Mouse (Mus musculus) cerebellum, postnatal 25 days (tissue): Measurements from ENCODE around the gene Myl4.
"Not testable (repeated sequence)": the region's sequence is repeated elsewhere in the genome, so short reads cannot be mapped to it uniquely, and the experiment has no call there.

ENCODE experiments used
- DNase-seq, 2 experiments: peaks; one replicate each; pipeline ENCODE4 v3.0.0; 2021; ENCODE audit warnings: mixed read lengths in 2 of 2

Myl4 gene

GRCm38 (mm10) chr11:104550406-104550974, at the start of gene Myl4, which contains the start of gene Cdc27:
TSS of gene Myl4 (plus strand) at chr11:104550663.
TSS of gene Cdc27 (minus strand) at chr11:104550620.
- DNase-seq: peak; percentile 100

- no peak for DNase-seq
Observed at GRCm38 (mm10) chr11:104508455-104508854, 42.0 kb upstream of the Myl4 start.

GRCm38 (mm10) chr11:104510606-104511005, 39.9 kb upstream of the Myl4 start:
- DNase-seq: peak in 1 of 2 experiments; percentile 39

DNA sequence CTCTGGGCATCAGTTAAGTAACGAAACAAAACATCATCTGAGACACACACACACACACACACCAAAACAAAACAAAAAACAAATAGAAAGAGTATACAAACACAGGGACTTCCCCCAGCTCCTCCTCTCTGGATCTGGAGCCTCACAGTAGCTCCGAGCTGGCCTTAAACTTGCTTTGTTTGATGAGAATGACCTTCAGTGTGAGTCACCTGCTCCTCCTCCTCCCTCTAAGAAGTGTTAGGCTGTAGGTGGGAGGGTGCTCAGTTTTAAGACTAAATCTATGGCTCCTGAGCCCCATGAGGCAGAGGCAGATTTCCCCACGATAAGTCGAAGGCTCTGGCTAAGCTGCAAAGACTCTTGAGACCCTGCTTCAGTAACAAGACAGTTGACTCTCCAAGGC, 38.0 kb upstream of the Myl4 start:
- no peak for DNase-seq

GRCm38 (mm10) chr11:104525935-104526334, 24.5 kb upstream of the Myl4 start:
- DNase-seq: no peak

DNA sequence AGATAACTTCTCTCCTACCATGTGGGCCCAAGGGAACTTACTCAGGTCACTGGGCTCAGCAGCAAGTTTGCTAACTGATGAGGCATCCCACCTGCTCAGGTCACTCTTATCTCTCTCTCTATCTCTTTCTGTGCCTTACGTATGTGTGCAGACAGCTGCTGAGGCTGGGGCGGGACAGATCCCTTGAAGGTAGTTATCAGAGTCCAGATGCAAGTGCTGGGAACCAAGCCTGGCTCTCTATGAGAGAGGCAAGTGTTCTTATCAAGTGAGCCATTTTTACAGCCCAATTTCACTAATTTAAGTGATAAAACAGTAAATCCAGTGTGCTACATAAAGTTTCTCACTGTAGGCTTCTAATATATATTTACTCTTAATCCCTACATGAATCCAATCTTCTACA, 13.6 kb upstream of the Myl4 start:
- DNase-seq: no peak

- DNase-seq: no peak
Observed at GRCm38 (mm10) chr11:104537945-104538555, 12.4 kb upstream of the Myl4 start.

- DNase-seq: no peak
Observed at GRCm38 (mm10) chr11:104539811-104540210, 10.7 kb upstream of the Myl4 start.

DNA sequence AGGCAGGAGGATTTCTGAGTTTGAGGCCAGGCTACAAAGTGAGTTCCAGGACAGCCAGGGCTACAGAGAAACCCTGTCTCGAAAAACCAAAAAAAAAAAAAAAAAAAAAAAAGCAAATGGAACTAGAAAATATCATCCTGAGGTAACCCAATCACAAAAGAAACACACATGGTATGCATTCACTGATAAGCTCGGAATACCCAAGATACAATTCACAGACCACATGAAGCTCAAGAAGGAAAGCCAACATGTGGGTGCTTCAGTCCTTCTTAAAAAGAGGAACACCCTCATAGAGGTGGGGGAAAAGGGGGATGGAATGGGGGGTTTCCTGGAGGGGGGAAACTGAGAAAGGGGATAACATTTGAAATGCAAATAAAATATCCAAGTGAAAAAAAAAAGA, 7.1 kb upstream of the Myl4 start:
- DNase-seq: not testable (repeated sequence)

DNA sequence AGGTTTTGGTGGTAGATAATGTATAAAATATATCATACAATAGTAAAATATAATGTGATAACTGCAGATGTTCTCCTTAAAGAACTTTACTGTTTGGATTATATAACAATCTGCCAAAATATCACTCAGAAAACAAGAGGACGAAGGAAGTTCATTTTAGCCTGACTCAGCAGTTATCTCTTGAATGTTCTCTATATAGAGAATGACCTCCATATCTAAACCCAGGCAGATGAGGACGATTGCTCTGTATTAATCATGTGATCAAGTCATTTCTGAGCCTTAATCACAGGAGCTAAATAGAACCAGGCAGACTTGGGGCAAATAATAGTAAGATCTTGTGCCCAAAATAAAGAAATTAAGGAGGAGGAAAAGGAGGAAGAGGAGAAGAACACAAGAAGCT, 6.0 kb upstream of the Myl4 start:
- DNase-seq: no peak

- no peak for DNase-seq
Observed at GRCm38 (mm10) chr11:104547502-104547901, 3.0 kb upstream of the Myl4 start.

- peak in 1 of 2 experiments; percentile 15 for DNase-seq
Observed at GRCm38 (mm10) chr11:104549438-104550405, 741 bp upstream of the Myl4 start.

DNA sequence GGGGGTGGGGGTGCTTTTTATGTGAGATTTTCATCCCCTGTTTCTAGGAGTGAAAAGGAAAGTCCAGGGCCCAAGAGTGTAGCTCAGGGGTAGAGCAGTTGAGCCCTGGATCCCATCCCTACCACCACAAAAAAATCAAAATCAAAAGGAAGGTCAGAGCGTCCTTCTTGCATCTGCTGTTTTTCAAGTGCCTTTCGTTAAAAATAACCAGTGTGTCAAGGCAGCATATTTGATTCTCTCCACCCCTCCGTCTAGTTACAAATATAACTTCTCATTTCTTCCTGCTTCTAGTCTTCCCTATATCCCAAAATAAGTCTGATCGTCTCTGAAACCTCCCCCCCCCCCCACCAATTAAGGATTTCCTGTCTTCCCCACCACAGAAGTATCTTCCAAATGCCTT, 7.6 kb downstream of the Myl4 start:
- DNase-seq: no peak

DNA sequence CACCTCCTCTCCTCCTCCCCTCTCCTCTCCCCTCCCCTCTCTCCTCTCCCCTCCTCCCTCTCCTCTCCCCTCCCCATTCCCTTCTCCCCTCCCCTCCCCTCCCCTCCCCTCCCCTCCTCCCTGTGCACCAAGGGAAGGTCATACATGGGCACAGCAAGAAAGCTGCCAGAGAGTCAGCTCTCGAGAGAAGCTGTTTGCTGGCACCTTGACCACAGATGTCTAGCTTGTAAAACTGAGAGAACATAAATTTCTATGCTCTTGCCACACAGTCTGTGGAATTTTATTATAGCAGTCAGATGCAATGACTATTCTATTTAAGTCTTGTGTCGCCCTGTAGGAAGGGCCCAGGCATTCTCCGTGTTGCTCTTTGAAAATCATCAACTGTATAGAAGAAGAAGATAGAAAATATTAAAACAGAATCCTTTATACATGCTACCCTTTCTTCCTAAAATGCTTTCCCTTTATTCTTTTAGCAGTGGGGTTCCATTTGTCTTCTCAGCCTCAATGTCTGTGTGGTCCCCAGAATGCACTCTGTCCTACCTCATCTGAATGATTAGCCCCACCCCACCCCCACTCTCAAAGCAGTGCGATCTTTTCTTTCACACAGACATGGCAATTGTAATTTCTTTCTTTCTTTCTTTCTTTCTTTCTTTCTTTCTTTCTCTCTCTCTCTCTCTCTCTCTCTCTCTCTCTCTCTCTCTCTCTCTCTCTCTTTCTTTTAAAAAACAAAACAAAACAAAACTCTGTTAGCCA, 8.4 kb downstream of the Myl4 start:
- no peak for DNase-seq

DNA sequence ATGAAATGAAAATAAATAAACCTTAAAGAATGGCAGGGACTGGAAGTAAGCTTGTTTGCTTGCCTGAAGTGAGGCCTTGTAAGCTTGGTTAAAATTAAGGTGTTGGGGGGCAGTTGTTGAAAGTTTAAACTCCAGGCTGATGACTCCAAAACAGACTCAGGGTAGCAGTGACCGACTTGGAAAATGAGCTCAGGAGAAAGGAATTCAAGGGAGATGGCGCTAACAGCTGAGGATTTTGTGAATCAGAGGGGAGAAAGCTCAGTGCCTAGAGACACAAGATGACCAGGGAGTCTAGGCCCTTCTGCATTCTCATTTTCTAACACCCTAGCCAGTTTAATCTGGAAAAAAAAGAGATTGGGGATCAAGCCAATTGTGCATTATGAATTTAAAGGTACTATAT, 10.5 kb downstream of the Myl4 start:
- DNase-seq: no peak

DNA sequence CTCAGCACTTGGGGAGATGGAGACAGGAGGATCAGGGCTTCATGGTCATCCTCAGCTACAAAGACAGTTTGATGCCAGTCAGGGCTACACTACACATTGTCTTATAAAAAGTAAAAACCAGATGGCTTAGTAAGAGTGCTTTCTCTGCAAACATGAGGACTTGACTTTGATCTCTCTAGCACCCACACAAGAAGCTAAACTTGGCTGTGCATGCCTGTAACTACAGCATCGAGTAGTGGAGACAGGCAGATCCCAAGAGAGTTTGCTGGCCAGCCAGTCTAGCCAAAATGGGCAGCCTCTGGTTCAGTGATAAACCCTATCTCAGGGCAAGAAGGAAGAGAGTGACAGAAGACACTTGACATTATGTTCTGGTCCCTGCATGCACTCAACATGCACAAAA, 13.0 kb downstream of the Myl4 start:
- DNase-seq: no peak

DNA sequence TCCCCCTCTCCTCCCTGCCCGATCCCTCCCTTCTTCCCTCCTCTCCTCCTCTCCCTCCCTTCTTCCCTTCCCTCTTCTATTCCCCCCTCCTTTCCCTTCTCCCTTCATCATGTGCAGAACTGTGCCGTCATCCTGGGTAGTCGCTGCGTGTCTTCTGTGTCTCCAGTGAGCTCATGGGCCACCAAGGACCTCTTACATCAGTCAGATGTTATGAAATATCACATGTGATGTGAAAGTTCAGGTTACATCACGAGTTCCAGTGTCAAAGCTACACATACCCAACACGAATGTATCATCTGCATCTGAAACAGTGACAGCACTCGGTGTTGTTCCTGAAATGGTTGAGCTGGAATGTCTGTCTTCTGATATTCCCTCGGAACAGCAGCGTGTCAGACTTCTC, 14.7 kb downstream of the Myl4 start:
- no peak for DNase-seq

GRCm38 (mm10) chr11:104566097-104566496, 15.6 kb downstream of the Myl4 start:
- no peak for DNase-seq

- DNase-seq: no peak
Observed at GRCm38 (mm10) chr11:104566796-104567195, 16.3 kb downstream of the Myl4 start.

DNA sequence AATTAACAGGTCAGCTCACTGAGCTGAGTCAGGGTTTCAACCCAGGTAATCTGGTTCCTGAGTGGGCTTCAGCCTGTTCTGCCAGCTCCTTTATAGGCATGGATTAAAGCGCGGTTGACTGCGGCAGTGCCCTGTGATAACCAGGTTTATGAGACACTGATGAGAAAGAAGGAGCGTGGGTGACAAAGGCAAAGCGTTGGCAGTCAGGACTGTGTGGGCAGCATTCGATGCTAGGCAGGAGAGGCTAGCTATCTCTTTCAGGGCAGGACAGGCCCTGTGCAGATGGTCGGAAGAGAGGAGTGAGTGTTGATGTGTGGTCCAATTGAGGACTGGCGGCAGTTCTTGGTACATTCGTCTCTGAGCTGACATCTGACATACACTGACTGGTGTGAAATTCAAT, 17.3 kb downstream of the Myl4 start:
- no peak for DNase-seq

DNA sequence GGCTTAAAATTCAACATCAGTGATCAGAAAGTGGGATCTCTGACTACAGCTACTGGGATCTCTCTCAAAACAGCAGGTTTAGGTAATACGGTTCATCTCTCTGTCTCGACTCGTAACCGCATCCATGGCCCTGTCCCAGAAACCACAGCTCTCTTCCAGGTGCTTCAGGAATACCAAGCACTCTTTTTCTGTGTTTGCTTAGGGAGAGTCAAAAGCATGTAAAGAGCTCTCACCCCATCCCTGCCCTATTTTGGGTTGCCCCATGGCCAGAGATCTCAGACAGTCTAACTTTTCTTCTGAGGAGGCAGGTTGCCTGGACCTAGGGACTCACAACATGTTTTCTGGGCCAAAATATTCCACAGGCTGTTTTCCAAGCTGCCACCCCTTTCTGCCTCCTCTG, 17.9 kb downstream of the Myl4 start:
- no peak for DNase-seq

GRCm38 (mm10) chr11:104570515-104570914, 20.1 kb downstream of the Myl4 start:
- DNase-seq: not testable (repeated sequence)

DNA sequence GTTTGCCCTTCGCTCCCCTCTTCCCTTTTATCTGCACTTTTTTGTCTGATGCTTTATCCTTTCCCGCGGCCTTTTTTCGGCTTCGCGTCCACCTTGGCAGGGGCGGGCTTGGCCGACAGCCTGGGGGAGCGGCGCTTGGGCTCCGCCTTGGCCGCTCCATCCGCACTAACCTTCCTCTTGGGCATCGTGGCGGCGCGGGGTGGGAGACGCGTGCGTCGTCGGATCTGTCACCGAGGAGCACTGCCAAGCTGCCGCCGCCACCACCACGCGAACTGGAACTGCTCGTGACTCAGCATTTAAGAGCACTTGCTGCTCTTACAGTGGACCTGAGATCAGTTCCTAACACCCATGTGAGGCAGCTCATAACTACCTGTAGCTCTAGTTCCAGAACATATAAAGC, 20.9 kb downstream of the Myl4 start:
- DNase-seq: peak; percentile 50 to 63
